Mouse (Mus musculus): ENCODE data around the gene Camta1. TPM values are rescaled to one million over a fixed set of nuclear protein-coding genes. Genes with fewer than 3 reads are reported as not detected.

Camta1 gene
- total and polyA plus RNA-seq, 2 experiments: 2.7 to 6.1 TPM

DNA sequence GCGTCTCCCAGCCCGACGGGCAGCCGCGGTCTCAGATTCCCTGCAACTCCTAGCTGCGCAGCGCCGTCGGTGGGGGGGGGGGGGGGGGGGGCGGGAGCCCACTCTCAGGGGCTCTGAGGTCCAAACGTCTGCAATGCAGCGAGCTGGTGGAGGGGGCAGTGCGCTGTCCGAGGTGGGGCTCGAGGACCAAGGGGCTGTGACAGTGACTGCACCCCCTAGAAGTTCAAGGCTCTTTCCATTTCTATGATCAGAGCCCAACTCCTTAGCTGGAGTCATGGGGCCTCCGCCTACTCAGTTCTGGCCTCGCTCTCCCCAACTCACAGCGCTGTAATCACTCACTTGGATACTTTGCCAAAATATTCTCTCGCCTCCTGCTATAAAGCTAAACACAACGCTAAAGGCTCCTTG, 752.8 kb downstream of the Camta1 start:
- H3K9ac ChIP-seq (ENCODE audit: low read depth, low read length): no peak overlapping the region; the same call in 1 of the 2 replicates
- 6% methylated on average over 19 of the region's 20 CpGs for WGBS

DNA sequence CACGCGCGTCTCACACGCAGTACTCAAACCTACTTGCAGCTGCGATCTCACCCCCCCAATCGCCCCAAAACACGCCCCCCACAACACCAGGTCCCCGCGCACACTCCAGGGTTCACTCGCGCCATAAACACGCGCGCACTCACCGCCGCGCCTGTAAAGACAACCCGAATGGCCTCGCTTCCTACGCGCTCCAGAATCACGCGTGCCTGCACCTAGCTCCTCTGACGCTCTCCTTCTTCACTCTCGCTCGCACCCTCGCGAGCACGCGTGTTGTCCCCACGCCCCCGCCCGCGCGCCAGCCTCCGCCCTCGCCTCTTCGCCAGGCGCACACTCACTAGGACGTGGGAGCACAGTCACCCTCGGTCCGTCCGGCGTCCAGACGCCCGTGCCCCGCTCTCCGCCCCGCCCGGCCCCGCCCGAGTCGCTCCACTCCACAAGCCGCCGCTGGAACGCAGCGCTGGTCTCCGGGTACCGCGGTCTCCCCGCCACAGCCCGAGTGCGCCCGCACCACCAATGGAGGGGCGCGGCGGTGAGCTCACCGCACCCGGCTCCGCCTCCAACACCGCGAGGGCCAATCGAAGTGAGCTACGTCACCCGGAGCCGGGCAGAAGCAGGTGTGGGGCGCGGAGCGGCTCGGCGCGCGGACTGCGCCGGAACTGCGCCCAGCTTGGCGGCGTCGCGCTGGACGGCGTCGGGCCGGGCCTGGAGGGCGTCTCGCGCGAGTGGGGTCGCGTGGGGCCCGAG, 753.5 kb downstream of the Camta1 start:
- peak; percentile 19 for DNase-seq (ENCODE audit: extremely low read depth, low read depth, low spot score)
- Histone ChIP-seq H3K27ac (replicated peaks; ENCODE audit: insufficient read depth, low read depth, low read length) (no peak overlapping the region), H3K4me1 (ENCODE audit: control insufficient read depth, insufficient read depth, low read length) (peaks cover 2% of the 10 kb centered on the region; the same call in 1 of the 2 replicates), H3K4me3 (ENCODE audit: insufficient read depth, low read depth, low read length) (peak overlapping the region; percentile 43; the same call in 1 of the 2 replicates), H3K79me2 (ENCODE audit: control insufficient read depth, insufficient read depth, low read length) (no peaks in the 10 kb centered on the region), H3K9ac (ENCODE audit: low read depth, low read length) (peak overlapping the region; percentile 17; the same call in 1 of the 2 replicates), H3K36me3 (ENCODE audit: control insufficient read depth, insufficient read depth, low read length) (no peaks in the 10 kb centered on the region), H3K27me3 (ENCODE audit: control insufficient read depth, insufficient read depth, low read length) (peaks cover 9% of the 10 kb centered on the region)
- 2% methylated on average over 100 of the region's 101 CpGs for WGBS
- TF ChIP-seq POLR2A (IDR thresholded peaks at IDR 0.05; ENCODE audit: extremely low read depth, insufficient read depth, low read length): no peak
- TF ChIP-seq CTCF (IDR thresholded peaks at IDR 0.05; ENCODE audit: low read depth, low read length): no peak

More for the DNA sequence above, 752.8 kb downstream of the Camta1 start:
- H3K36me3 ChIP-seq (ENCODE audit: control insufficient read depth, insufficient read depth, low read length): no peaks in the 10 kb centered on the region
- no peak for TF ChIP-seq CTCF (IDR thresholded peaks at IDR 0.05; ENCODE audit: low read depth, low read length)
- TF ChIP-seq POLR2A (IDR thresholded peaks at IDR 0.05; ENCODE audit: extremely low read depth, insufficient read depth, low read length): no peak
- H3K4me3 ChIP-seq (ENCODE audit: insufficient read depth, low read depth, low read length): 0 out of 2 replicates have a peak overlapping the region, but pooled peaks have one; percentile 20
- H3K4me1 ChIP-seq (ENCODE audit: control insufficient read depth, insufficient read depth, low read length): peaks cover 2% of the 10 kb centered on the region; the same call in 1 of the 2 replicates
- no peak overlapping the region for H3K27ac ChIP-seq (replicated peaks; ENCODE audit: insufficient read depth, low read depth, low read length)
- DNase-seq (ENCODE audit: extremely low read depth, low read depth, low spot score): no peak
- H3K79me2 ChIP-seq (ENCODE audit: control insufficient read depth, insufficient read depth, low read length): no peaks in the 10 kb centered on the region
- peaks cover 9% of the 10 kb centered on the region for H3K27me3 ChIP-seq (ENCODE audit: control insufficient read depth, insufficient read depth, low read length)

DNA sequence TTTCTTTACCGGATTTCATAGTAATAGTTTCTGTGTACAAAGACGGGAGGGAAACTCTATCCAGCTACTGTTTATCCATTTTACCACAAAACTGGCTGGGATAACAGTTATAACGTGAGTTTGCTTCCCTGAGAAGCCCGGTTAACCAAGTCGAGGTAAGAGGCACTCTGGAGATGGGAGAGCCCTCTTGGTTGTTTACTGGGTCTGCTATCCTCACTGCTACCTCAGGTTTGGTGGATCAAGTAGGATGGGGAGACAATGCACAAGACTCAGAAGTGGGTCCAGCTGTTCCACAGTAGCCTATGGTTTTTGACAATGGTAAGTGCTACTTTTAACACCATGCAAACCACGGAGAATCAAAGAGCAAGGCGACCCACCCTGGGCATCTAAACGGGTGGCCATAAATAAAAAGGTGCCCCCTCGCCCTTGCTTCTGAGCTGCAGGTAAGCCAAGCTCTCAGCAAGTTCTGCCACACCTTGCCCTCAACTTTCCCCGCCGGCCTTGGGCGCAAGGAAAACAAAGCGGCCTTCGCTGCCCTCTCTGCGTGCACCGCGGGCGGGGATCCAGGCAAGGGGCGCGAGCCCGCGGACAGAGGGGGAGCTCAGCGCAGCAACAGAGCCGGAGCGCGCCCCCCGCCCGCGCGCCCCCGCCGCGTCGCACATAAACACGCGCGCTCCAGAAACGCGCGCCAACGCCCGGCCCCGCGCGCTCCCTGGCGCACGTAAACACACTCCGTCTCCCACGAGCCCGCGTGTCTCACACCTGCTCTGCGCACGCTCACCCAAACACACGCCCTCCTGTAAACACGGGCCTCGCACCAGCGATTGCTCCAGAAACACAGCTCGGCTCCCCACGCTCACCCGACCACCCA, 754.3 kb downstream of the Camta1 start:
- Histone ChIP-seq H3K27me3 (ENCODE audit: control insufficient read depth, insufficient read depth, low read length) (peaks cover 9% of the 10 kb centered on the region), H3K36me3 (ENCODE audit: control insufficient read depth, insufficient read depth, low read length) (no peaks in the 10 kb centered on the region), H3K4me3 (ENCODE audit: insufficient read depth, low read depth, low read length) (no peak overlapping the region), H3K4me1 (ENCODE audit: control insufficient read depth, insufficient read depth, low read length) (peaks cover 2% of the 10 kb centered on the region; the same call in 1 of the 2 replicates), H3K27ac (replicated peaks; ENCODE audit: insufficient read depth, low read depth, low read length) (no peak overlapping the region), H3K9ac (ENCODE audit: low read depth, low read length) (no peak overlapping the region), H3K79me2 (ENCODE audit: control insufficient read depth, insufficient read depth, low read length) (no peaks in the 10 kb centered on the region)
- DNase-seq (ENCODE audit: extremely low read depth, low read depth, low spot score): no peak
- TF ChIP-seq POLR2A (IDR thresholded peaks at IDR 0.05; ENCODE audit: extremely low read depth, insufficient read depth, low read length) (no peak), CTCF (IDR thresholded peaks at IDR 0.05; ENCODE audit: low read depth, low read length) (no peak)
- 7% methylated on average over 55 of the region's 60 CpGs for WGBS

DNA sequence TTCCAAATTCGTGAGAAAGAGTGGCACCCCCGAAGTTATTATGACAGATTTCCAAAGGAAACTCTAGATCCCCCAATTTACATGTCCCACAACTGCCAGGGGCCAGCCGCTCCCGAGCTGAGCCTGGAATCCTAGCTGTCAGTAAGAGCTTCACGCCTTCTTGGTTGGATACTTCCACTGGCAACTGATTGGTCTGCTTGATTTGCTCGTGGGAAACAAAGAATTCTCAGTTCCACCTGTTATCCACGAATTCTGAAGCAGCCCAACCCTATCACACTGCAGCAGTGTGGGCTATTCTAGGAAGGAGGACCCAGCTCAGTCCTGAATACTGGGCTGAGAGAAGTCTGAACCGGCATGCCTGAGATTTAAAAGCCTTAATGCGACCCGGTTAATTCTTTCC, 755.2 kb downstream of the Camta1 start:
- Histone ChIP-seq H3K27ac (replicated peaks; ENCODE audit: insufficient read depth, low read depth, low read length) (no peak overlapping the region), H3K36me3 (ENCODE audit: control insufficient read depth, insufficient read depth, low read length) (no peaks in the 10 kb centered on the region), H3K4me3 (ENCODE audit: insufficient read depth, low read depth, low read length) (no peak overlapping the region), H3K79me2 (ENCODE audit: control insufficient read depth, insufficient read depth, low read length) (no peaks in the 10 kb centered on the region), H3K4me1 (ENCODE audit: control insufficient read depth, insufficient read depth, low read length) (peaks cover 2% of the 10 kb centered on the region; the same call in 1 of the 2 replicates), H3K9ac (ENCODE audit: low read depth, low read length) (no peak overlapping the region), H3K27me3 (ENCODE audit: control insufficient read depth, insufficient read depth, low read length) (peaks cover 11% of the 10 kb centered on the region)
- 49% methylated on average over 10 of the region's 10 CpGs for WGBS
- no peak for DNase-seq (ENCODE audit: extremely low read depth, low read depth, low spot score)
- TF ChIP-seq POLR2A (IDR thresholded peaks at IDR 0.05; ENCODE audit: extremely low read depth, insufficient read depth, low read length) (no peak), CTCF (IDR thresholded peaks at IDR 0.05; ENCODE audit: low read depth, low read length) (no peak)

DNA sequence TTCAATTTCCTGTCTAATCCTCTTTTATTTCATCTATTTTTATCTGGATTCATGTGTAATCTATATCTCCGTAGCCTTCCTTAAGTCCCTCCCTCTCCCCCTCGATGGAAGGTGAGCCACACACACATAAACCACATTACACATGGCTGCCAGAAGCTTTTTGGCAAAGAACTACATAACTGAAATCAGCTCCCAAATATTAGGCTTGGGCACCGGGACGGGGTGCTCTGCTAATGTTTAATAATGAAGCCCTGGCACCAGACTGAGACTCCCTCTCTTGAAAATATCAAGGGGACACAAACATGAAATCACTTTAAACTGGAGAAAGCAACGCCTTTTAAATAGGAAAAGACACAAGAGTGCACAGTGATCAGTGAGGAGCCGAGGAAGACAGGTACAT, 755.8 kb downstream of the Camta1 start:
- Histone ChIP-seq H3K4me3 (ENCODE audit: insufficient read depth, low read depth, low read length) (no peak overlapping the region), H3K4me1 (ENCODE audit: control insufficient read depth, insufficient read depth, low read length) (peaks cover 2% of the 10 kb centered on the region; the same call in 1 of the 2 replicates), H3K36me3 (ENCODE audit: control insufficient read depth, insufficient read depth, low read length) (no peaks in the 10 kb centered on the region), H3K79me2 (ENCODE audit: control insufficient read depth, insufficient read depth, low read length) (no peaks in the 10 kb centered on the region), H3K9ac (ENCODE audit: low read depth, low read length) (no peak overlapping the region), H3K27ac (replicated peaks; ENCODE audit: insufficient read depth, low read depth, low read length) (no peak overlapping the region), H3K27me3 (ENCODE audit: control insufficient read depth, insufficient read depth, low read length) (peaks cover 11% of the 10 kb centered on the region)
- WGBS: 79% methylated on average over 6 of the region's 6 CpGs
- TF ChIP-seq POLR2A (IDR thresholded peaks at IDR 0.05; ENCODE audit: extremely low read depth, insufficient read depth, low read length) (no peak), CTCF (IDR thresholded peaks at IDR 0.05; ENCODE audit: low read depth, low read length) (no peak)
- DNase-seq (ENCODE audit: extremely low read depth, low read depth, low spot score): no peak

All from liver, adult 2 months (tissue).